Mouse (Mus musculus): ENCODE measurements around the gene Hinfp. TPM values are rescaled to one million over a fixed set of nuclear protein-coding genes. Genes with fewer than 3 reads are reported as not detected.

Gene Hinfp
- polyA plus RNA-seq, 1 experiment, result 13.1 TPM

- no peak for TF ChIP-seq POLR2A (IDR thresholded peaks at IDR 0.05; ENCODE audit: control insufficient read depth, low read depth, low read length)
- TF ChIP-seq CTCF (IDR thresholded peaks at IDR 0.05; ENCODE audit: control insufficient read depth, insufficient read depth, insufficient replicate concordance, low read depth, low read length), result no peak
- no peaks in the 10 kb centered on the region for H3K27me3 ChIP-seq (ENCODE audit: control insufficient read depth, insufficient read depth, low read length)
- no peaks in the 10 kb centered on the region for H3K36me3 ChIP-seq (ENCODE audit: control insufficient read depth, insufficient read depth, low read length)
- H3K4me3 ChIP-seq (ENCODE audit: control insufficient read depth, low read depth, low read length), result peak overlapping the region; percentile 79
- H3K27ac ChIP-seq (ENCODE audit: control insufficient read depth, insufficient read depth, low read depth, low read length), result peak overlapping the region; percentile 69
- peaks cover 22% of the 10 kb centered on the region for H3K4me1 ChIP-seq (ENCODE audit: control insufficient read depth, insufficient read depth, low read length)
Observed at GRCm38 (mm10) chr9:44267319-44268026, 38.0 kb downstream of the Hinfp start.

DNA sequence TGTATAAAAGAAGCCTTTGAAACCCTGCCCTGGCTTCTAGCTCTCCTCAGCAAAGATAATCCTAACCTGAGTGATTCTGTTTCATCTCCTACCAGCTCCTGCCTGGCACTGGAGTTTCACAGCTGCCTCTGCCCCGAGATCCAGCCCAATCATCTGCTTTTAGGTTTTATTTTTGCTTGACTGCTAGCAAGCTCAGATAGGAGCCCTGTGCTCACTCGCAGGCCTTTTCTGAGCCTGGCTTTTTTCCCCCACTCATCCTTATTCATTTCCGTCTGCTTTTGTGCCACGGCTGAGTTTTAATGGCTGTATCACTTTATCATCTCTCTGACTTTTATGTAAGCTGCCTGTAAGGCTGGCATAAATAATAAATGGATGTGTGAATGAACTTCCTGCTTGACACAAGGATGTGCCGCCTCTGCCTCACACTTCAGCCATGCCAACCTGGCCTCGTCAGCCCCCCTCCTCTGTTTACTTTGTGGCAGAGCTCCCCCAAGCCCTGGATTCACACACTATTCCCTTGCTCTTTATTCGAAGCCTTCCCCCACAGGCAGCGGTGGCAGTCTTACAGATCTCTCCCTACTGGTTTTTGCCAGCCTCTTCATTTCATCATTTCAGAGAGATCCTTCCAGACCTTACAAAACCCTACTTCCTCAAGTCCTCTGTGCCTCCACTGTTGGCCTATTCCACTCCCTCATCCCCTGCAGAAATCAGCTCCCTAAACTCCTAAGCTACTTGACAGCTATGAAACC lies 38.8 kb downstream of the Hinfp start:
- Histone ChIP-seq H3K4me3 (ENCODE audit: control insufficient read depth, low read depth, low read length) (no peak overlapping the region), H3K27me3 (ENCODE audit: control insufficient read depth, insufficient read depth, low read length) (no peaks in the 10 kb centered on the region), H3K27ac (ENCODE audit: control insufficient read depth, insufficient read depth, low read depth, low read length) (no peak overlapping the region), H3K4me1 (ENCODE audit: control insufficient read depth, insufficient read depth, low read length) (peaks cover 22% of the 10 kb centered on the region), H3K36me3 (ENCODE audit: control insufficient read depth, insufficient read depth, low read length) (no peaks in the 10 kb centered on the region)
- TF ChIP-seq CTCF (IDR thresholded peaks at IDR 0.05; ENCODE audit: control insufficient read depth, insufficient read depth, insufficient replicate concordance, low read depth, low read length), result no peak
- no peak for TF ChIP-seq POLR2A (IDR thresholded peaks at IDR 0.05; ENCODE audit: control insufficient read depth, low read depth, low read length)

- TF ChIP-seq CTCF (IDR thresholded peaks at IDR 0.05; ENCODE audit: control insufficient read depth, insufficient read depth, insufficient replicate concordance, low read depth, low read length) (no peak), POLR2A (IDR thresholded peaks at IDR 0.05; ENCODE audit: control insufficient read depth, low read depth, low read length) (no peak)
- Histone ChIP-seq H3K4me3 (ENCODE audit: control insufficient read depth, low read depth, low read length) (no peak overlapping the region), H3K4me1 (ENCODE audit: control insufficient read depth, insufficient read depth, low read length) (peaks cover 11% of the 10 kb centered on the region), H3K27me3 (ENCODE audit: control insufficient read depth, insufficient read depth, low read length) (no peaks in the 10 kb centered on the region), H3K27ac (ENCODE audit: control insufficient read depth, insufficient read depth, low read depth, low read length) (no peak overlapping the region), H3K36me3 (ENCODE audit: control insufficient read depth, insufficient read depth, low read length) (no peaks in the 10 kb centered on the region)
Observed at GRCm38 (mm10) chr9:44261388-44261787, 44.1 kb downstream of the Hinfp start.

GRCm38 (mm10) chr9:44259014-44259413 lies 46.5 kb downstream of the Hinfp start:
- Histone ChIP-seq H3K4me1 (ENCODE audit: control insufficient read depth, insufficient read depth, low read length) (peaks cover 14% of the 10 kb centered on the region), H3K4me3 (ENCODE audit: control insufficient read depth, low read depth, low read length) (no peak overlapping the region), H3K27ac (ENCODE audit: control insufficient read depth, insufficient read depth, low read depth, low read length) (no peak overlapping the region), H3K36me3 (ENCODE audit: control insufficient read depth, insufficient read depth, low read length) (no peaks in the 10 kb centered on the region), H3K27me3 (ENCODE audit: control insufficient read depth, insufficient read depth, low read length) (no peaks in the 10 kb centered on the region)
- no peak for TF ChIP-seq POLR2A (IDR thresholded peaks at IDR 0.05; ENCODE audit: control insufficient read depth, low read depth, low read length)
- no peak for TF ChIP-seq CTCF (IDR thresholded peaks at IDR 0.05; ENCODE audit: control insufficient read depth, insufficient read depth, insufficient replicate concordance, low read depth, low read length)

- TF ChIP-seq POLR2A (IDR thresholded peaks at IDR 0.05; ENCODE audit: control insufficient read depth, low read depth, low read length) (no peak), CTCF (IDR thresholded peaks at IDR 0.05; ENCODE audit: control insufficient read depth, insufficient read depth, insufficient replicate concordance, low read depth, low read length) (no peak)
- Histone ChIP-seq H3K4me1 (ENCODE audit: control insufficient read depth, insufficient read depth, low read length) (peaks cover 7% of the 10 kb centered on the region), H3K27ac (ENCODE audit: control insufficient read depth, insufficient read depth, low read depth, low read length) (no peak overlapping the region), H3K4me3 (ENCODE audit: control insufficient read depth, low read depth, low read length) (peak overlapping the region; percentile 42; the same call in 1 of the 2 replicates), H3K27me3 (ENCODE audit: control insufficient read depth, insufficient read depth, low read length) (no peaks in the 10 kb centered on the region), H3K36me3 (ENCODE audit: control insufficient read depth, insufficient read depth, low read length) (no peaks in the 10 kb centered on the region)
Observed at GRCm38 (mm10) chr9:44256213-44256612, 49.3 kb downstream of the Hinfp start.

- Histone ChIP-seq H3K27ac (ENCODE audit: control insufficient read depth, insufficient read depth, low read depth, low read length) (no peak overlapping the region), H3K36me3 (ENCODE audit: control insufficient read depth, insufficient read depth, low read length) (no peaks in the 10 kb centered on the region), H3K27me3 (ENCODE audit: control insufficient read depth, insufficient read depth, low read length) (no peaks in the 10 kb centered on the region)
Observed at GRCm38 (mm10) chr9:44255136-44255521, 50.3 kb downstream of the Hinfp start.

GRCm38 (mm10) chr9:44254508-44255135 lies 50.8 kb downstream of the Hinfp start:
- Histone ChIP-seq H3K4me1 (ENCODE audit: control insufficient read depth, insufficient read depth, low read length) (peaks cover 15% of the 10 kb centered on the region), H3K27ac (ENCODE audit: control insufficient read depth, insufficient read depth, low read depth, low read length) (no peak overlapping the region), H3K36me3 (ENCODE audit: control insufficient read depth, insufficient read depth, low read length) (no peaks in the 10 kb centered on the region), H3K4me3 (ENCODE audit: control insufficient read depth, low read depth, low read length) (no peak overlapping the region), H3K27me3 (ENCODE audit: control insufficient read depth, insufficient read depth, low read length) (no peaks in the 10 kb centered on the region)
- TF ChIP-seq POLR2A (IDR thresholded peaks at IDR 0.05; ENCODE audit: control insufficient read depth, low read depth, low read length), result no peak
- no peak for TF ChIP-seq CTCF (IDR thresholded peaks at IDR 0.05; ENCODE audit: control insufficient read depth, insufficient read depth, insufficient replicate concordance, low read depth, low read length)

More at GRCm38 (mm10) chr9:44255136-44255521, 50.3 kb downstream of the Hinfp start:
- TF ChIP-seq POLR2A (IDR thresholded peaks at IDR 0.05; ENCODE audit: control insufficient read depth, low read depth, low read length) (no peak), CTCF (IDR thresholded peaks at IDR 0.05; ENCODE audit: control insufficient read depth, insufficient read depth, insufficient replicate concordance, low read depth, low read length) (no peak)
- H3K4me3 ChIP-seq (ENCODE audit: control insufficient read depth, low read depth, low read length), result no peak overlapping the region
- H3K4me1 ChIP-seq (ENCODE audit: control insufficient read depth, insufficient read depth, low read length), result peaks cover 12% of the 10 kb centered on the region

Data from testis, adult 2 months (tissue).